Mouse (Mus musculus): ENCODE measurements around the gene Gast.
"Not testable (repeated sequence)": the region's sequence is repeated elsewhere in the genome, so short reads cannot be mapped to it uniquely, and the experiment has no call there.

Gast gene

GRCm38 (mm10) chr11:100333944-100334457, at the start of gene Gast:
TSS of gene Gast (plus strand) at chr11:100334407.
- no peak for DNase-seq (ENCODE audit: low read depth, low spot score)

DNA sequence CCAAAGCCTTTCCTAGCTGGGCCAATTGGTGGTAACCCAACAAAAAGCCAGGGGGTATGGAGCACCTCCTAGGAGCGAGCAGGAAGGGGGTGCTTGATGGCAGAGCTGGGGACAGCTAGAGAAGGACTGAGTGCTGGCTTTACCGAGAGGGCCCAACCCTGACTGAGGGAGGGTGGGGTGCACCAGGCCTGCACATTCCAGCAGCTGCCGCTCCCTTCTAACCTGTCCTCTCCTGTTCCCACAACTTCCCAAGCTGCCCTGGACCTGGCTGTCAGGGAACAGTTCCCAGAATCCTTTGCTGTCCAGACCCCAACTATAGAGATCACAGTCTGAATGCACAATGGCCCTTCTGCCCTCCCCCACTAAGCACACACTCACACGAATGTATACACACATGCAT, 49.2 kb upstream of the Gast start:
- DNase-seq (ENCODE audit: low read depth, low spot score), result no peak

- peak; percentile 18 for DNase-seq (ENCODE audit: low read depth, low spot score)
Observed at GRCm38 (mm10) chr11:100287024-100287423, 47.2 kb upstream of the Gast start.

- DNase-seq (ENCODE audit: low read depth, low spot score), result no peak
Observed at GRCm38 (mm10) chr11:100288942-100289341, 45.3 kb upstream of the Gast start.

- DNase-seq (ENCODE audit: low read depth, low spot score), result no peak
Observed at GRCm38 (mm10) chr11:100290235-100290634, 44.0 kb upstream of the Gast start.

GRCm38 (mm10) chr11:100292884-100293283, 41.3 kb upstream of the Gast start:
- DNase-seq (ENCODE audit: low read depth, low spot score), result no peak

GRCm38 (mm10) chr11:100295308-100295707, 38.9 kb upstream of the Gast start:
- DNase-seq (ENCODE audit: low read depth, low spot score), result peak; percentile 88

- DNase-seq (ENCODE audit: low read depth, low spot score), result peak; percentile 30
Observed at GRCm38 (mm10) chr11:100297801-100298200, 36.4 kb upstream of the Gast start.

DNA sequence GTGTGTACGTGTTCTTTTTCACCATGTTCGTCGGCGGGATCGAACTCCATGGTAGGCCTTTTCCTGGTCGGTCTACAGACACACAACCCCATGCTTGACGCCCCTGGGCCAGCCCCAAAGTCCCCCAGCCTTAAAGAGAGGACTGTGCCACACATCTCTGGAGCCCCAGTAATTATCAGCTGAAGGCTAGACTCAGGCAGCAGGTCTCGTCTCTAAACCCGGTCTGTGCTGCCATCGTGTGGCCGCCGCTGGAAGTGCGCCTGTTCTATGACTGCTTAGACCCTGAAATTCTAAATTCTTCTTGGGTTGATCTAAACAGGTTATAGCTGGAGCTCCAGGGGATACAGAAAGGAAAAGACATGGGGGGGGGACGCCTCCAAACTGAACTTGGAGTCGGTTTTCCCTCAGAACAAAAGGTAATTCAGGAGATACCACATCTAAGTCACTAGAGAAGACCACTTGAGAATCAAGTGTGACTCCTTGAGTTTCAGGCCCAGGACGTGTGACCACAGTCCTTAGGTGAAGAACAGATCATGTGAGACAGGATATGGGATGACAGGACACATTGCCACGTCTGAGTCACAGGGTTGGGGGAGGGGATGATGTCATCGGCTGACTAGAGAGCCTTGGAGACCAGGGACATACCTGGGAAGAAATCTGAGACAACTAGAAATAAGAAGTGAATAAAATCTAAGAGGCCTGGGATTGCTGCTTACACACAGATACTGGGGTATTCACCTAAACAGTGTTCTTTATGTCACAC, 35.8 kb upstream of the Gast start:
- peak; percentile 76 for DNase-seq (ENCODE audit: low read depth, low spot score)

- peak; percentile 64 for DNase-seq (ENCODE audit: low read depth, low spot score)
Observed at GRCm38 (mm10) chr11:100300293-100300692, 33.9 kb upstream of the Gast start.

GRCm38 (mm10) chr11:100301292-100301691, 32.9 kb upstream of the Gast start:
- no peak for DNase-seq (ENCODE audit: low read depth, low spot score)

- no peak for DNase-seq (ENCODE audit: low read depth, low spot score)
Observed at GRCm38 (mm10) chr11:100307900-100308299, 26.3 kb upstream of the Gast start.

DNA sequence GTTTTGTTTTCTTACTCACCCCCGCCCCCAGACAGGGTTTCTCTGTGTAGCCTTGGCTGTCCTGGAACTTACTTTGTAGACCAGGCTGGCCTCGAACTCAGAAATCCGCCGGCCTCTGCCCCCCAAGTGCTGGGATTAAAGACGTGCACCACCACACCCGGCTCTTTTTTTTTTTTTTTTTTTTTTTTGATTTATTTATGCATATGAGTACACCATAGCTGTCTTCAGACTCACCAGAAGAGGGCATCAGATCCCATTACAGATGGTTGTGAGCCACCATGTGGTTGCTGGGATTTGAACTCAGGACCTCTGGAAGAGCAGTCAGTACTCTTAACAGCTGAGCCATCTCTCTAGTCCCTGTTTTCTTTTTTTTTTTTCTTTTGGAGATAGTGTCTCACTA, 25.5 kb upstream of the Gast start:
- DNase-seq (ENCODE audit: low read depth, low spot score), result not testable (repeated sequence)

DNA sequence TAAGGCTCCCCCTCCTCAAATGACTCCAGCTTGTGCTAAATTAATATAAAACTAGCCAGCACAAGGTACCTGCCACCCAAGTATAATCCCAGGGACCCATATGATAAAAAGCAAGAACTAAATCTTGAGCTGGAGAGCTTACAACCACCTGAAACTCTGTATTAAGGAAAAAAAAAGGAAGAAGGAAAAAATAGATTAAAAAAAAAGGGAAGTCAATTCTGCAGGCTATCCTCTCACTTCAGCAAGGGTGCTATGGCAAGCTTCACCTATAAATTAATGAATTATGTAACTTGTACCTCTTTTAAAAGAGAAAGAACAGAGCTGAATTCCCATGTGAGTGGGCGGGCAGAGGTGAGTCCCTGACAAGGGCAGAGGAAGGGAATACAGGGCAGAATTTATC, 22.6 kb upstream of the Gast start:
- no peak for DNase-seq (ENCODE audit: low read depth, low spot score)

- no peak for DNase-seq (ENCODE audit: low read depth, low spot score)
Observed at GRCm38 (mm10) chr11:100312096-100312679, 22.0 kb upstream of the Gast start.

- no peak for DNase-seq (ENCODE audit: low read depth, low spot score)
Observed at GRCm38 (mm10) chr11:100313424-100313823, 20.8 kb upstream of the Gast start.

DNA sequence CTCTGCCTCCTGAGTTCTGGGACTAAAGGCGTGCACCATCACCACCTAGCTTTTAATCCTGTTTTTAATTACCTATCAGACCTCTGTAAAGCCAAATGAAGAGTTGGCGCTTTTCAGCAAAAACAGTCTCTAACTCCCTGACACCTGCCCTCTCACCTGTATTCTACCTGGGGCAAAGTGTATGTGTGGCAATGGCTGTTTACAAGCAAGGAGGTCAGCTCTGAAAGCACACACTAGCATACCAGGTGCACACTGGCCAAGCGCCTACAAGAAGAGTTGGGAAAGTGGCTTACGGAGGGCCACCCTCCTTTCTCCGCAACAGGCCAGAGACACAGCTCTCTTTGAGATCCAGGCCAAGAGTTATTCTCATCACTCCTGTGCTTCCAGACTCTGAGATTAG, 18.8 kb upstream of the Gast start:
- no peak for DNase-seq (ENCODE audit: low read depth, low spot score)

GRCm38 (mm10) chr11:100317826-100318380, 16.3 kb upstream of the Gast start:
- no peak for DNase-seq (ENCODE audit: low read depth, low spot score)

- DNase-seq (ENCODE audit: low read depth, low spot score), result no peak
Observed at GRCm38 (mm10) chr11:100318529-100319451, 15.4 kb upstream of the Gast start.

GRCm38 (mm10) chr11:100319492-100320171, 14.6 kb upstream of the Gast start, which contains the start of gene Eif1:
TSS of gene Eif1 (plus strand) at chr11:100319885.
- peak; percentile 100 for DNase-seq (ENCODE audit: low read depth, low spot score)

GRCm38 (mm10) chr11:100320172-100320630, 14.0 kb upstream of the Gast start:
- DNase-seq (ENCODE audit: low read depth, low spot score), result peak; percentile 96
